Mouse (Mus musculus) central nervous system, embryonic 18 days (tissue): ENCODE measurements around the gene Ebpl. TPM values are rescaled to one million over a fixed set of nuclear protein-coding genes. Genes with fewer than 3 reads are reported as not detected.

Experiments used
- polyA plus RNA-seq: library from polyadenylated mRNA; depleted of rRNA; stranded (reverse); fragments of >200 nt; gene quantifications from 2 replicates; pipeline ENCODE4 v1.2.3, GENCODE M21; 2012; rRNA removed

Gene Ebpl
- 4.5 and 4.9 TPM in 2 replicates for polyA plus RNA-seq

GRCm38 (mm10) chr14:61360131-61360980 is at the start of gene Ebpl:
Gene Ebpl, minus strand, starts transcription at chr14:61360439.

GRCm38 (mm10) chr14:61309593-61309992 is 50.6 kb downstream of the Ebpl start, which contains the start of gene Arl11:
Gene Arl11, plus strand, starts transcription at chr14:61309753.

Other genes with a start within 250 kb of the Ebpl start
- 13.7 and 14.9 TPM in 2 replicates for gene Sacs, start 222.0 kb downstream of the Ebpl start, polyA plus RNA-seq
- gene Sgcg, start 101.9 kb downstream of the Ebpl start, polyA plus RNA-seq: 0.08 and 1.5 TPM in 2 replicates
- gene Arl11, start 50.7 kb downstream of the Ebpl start, polyA plus RNA-seq: 0.40 and 0.41 TPM in 2 replicates
- gene Kpna3, start 79.4 kb upstream of the Ebpl start, polyA plus RNA-seq: 57.5 and 61.4 TPM in 2 replicates
- 34.5 and 36.2 TPM in 2 replicates for gene Spryd7, start 196.4 kb upstream of the Ebpl start, polyA plus RNA-seq
- 33.0 and 34.4 TPM in 2 replicates for gene Trim13, start 237.8 kb upstream of the Ebpl start, polyA plus RNA-seq
- gene Kcnrg, start 247.0 kb upstream of the Ebpl start, polyA plus RNA-seq: 2.4 and 2.6 TPM in 2 replicates